Mouse (Mus musculus): Measurements from ENCODE around the gene Olfr1506.
"Not testable (repeated sequence)": the region's sequence is repeated elsewhere in the genome, so short reads cannot be mapped to it uniquely, and the experiment has no call there.

DNA sequence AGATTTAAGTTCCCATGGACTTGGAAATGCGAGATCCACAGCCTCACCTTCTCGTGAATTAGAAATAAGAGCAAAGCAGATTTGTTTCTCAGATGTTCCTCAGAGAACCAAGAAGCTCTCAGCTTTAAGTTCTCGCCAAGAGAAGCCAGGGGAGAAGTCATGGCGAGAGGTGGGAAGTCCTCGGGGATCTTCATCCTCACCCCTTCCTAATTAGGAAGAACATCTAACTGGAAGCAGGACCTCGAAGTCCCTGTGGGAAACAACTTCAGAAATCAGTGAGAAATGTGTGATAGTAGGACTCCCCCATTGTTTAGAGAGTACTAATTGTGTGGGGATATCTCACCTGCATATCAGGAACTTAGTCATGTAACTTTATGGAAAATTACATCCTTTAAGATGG lies at the start of gene Olfr1506:
- not testable (repeated sequence) for TF ChIP-seq POLR2A, CTCF (IDR thresholded peaks at IDR 0.05; ENCODE audit: insufficient read depth, low read depth, low read length)
